ENCODE assay signal across 23 mouse cellular contexts in genomic region chr8:106007891-106008290, GRCm38 (mm10). TPM values are rescaled to one million over a fixed set of nuclear protein-coding genes. Genes with fewer than 3 reads are reported as not detected.
DNase-seq lines count a peak whose midpoint lies in the region; TF ChIP-seq lines count a peak whose summit lies in the region.
"Not testable (repeated sequence)": the region's sequence is repeated elsewhere in the genome, so short reads cannot be mapped to it uniquely, and the experiment has no call there.
"Had no signal": no experiment of that assay in that cellular context is flagged by ENCODE, and none has a peak within 500 bp of the region (broad histone marks: within the 10 kb centered on the region; RNA-seq: fewer than 3 reads in every experiment).

No protein-coding gene starts in this region.

- not testable (repeated sequence) for TF ChIP-seq EP300 in heart, adult 2 months (IDR thresholded peaks at IDR 0.05; ENCODE audit: insufficient read depth, low read depth, low read length)

- not testable (repeated sequence) for H3K4me3 ChIP-seq in heart, adult 2 months; kidney, adult 2 months (ENCODE audit: insufficient read depth, low read depth, low read length); left cerebral cortex, adult 2 months; macrophage (ENCODE audit: inconsistent target)

- DNase-seq in 416B (ENCODE audit: low read depth) (peak; percentile 61), ES-CJ7 (ENCODE audit: low read depth, low spot score) (peak; percentile 35), R1 (ENCODE audit: low read depth, low spot score) (peak; percentile 42)
- not testable (repeated sequence) for DNase-seq in heart, adult 2 months; left cerebral cortex, adult 2 months (ENCODE audit: extremely low spot score in 1 of 2, low spot score in 2 of 2)
- peak; percentile 15 for DNase-seq in kidney, adult 2 months

- H3K79me2 ChIP-seq in heart, adult 2 months (replicated peaks; ENCODE audit: control insufficient read depth, insufficient read depth, low read length) = not testable (repeated sequence)
- peaks cover 42% of the 10 kb centered on the region for H3K79me2 ChIP-seq in macrophage (ENCODE audit: inconsistent target)

- H3K27ac ChIP-seq in heart, adult 2 months; kidney, adult 2 months (ENCODE audit: insufficient read depth, low read depth, low read length); left cerebral cortex, adult 2 months: not testable (repeated sequence)
- H3K27ac ChIP-seq in macrophage = peak overlapping the region; percentile 93

- WGBS in heart, adult 2 months = 61% methylated on average over 3 of the region's 3 CpGs
- 45% methylated on average over 3 of the region's 3 CpGs for WGBS in kidney, adult 2 months
- 69% methylated on average over 3 of the region's 3 CpGs for WGBS in macrophage (ENCODE audit: missing documents)

- TF ChIP-seq CTCF in heart, adult 2 months (IDR thresholded peaks at IDR 0.05) = peak; percentile 39
- TF ChIP-seq CTCF in kidney, adult 2 months (conservative IDR thresholded peaks at IDR 0.05; ENCODE audit: insufficient read depth, insufficient read length, low read depth, low read length) = not testable (repeated sequence)
- peak; percentile 33 for TF ChIP-seq CTCF in left cerebral cortex, adult 2 months (IDR thresholded peaks at IDR 0.05)

- H3K36me3 ChIP-seq in heart, adult 2 months (ENCODE audit: control insufficient read depth, insufficient read depth, low read length); kidney, adult 2 months (ENCODE audit: control insufficient read depth, insufficient read depth, low read length); macrophage (ENCODE audit: inconsistent target): not testable (repeated sequence)

- not testable (repeated sequence) for H3K9ac ChIP-seq in heart, adult 2 months (ENCODE audit: low read depth, low read length)

- intact Hi-C loops in heart, adult 2 months (cut with DNase I); left cerebral cortex, adult 2 months (cut with DNase I): not testable (repeated sequence)

- H3K4me1 ChIP-seq in heart, adult 2 months (ENCODE audit: control insufficient read depth, insufficient read depth, low read length); kidney, adult 2 months (ENCODE audit: control insufficient read depth, insufficient read depth, low read length): not testable (repeated sequence)

- H3K27me3 ChIP-seq in heart, adult 2 months (ENCODE audit: control insufficient read depth, insufficient read depth, low read length); kidney, adult 2 months (replicated peaks; ENCODE audit: control insufficient read depth, insufficient read depth, low read length): not testable (repeated sequence)

- TF ChIP-seq POLR2A in heart, adult 2 months (IDR thresholded peaks at IDR 0.05; ENCODE audit: insufficient read depth, low read depth, low read length); kidney, adult 2 months (IDR thresholded peaks at IDR 0.05; ENCODE audit: low read depth, low read length): not testable (repeated sequence)

RNA-seq across cellular contexts. Expression of gene Dpep2nb, which starts 2.1 kb away (rescaled TPM):
- not detected for total RNA-seq in heart, adult 2 months (2021)
- polyA plus RNA-seq in heart, adult 2 months (2012; rRNA removed) = not detected in 2 replicates
- 0.06 TPM in 1 of 2 replicates, not detected in the other for polyA plus RNA-seq in kidney, adult 2 months (2012; rRNA removed)
- total RNA-seq in left cerebral cortex, adult 2 months (2021) = not detected
- 1 to 10 TPM in 7 of 26 experiments, under 1 TPM in 4, not detected in 15; 0.80 to 2.4 (median 1.1) TPM for total RNA-seq in macrophage (2018; cell fraction: chromatin; rRNA removed)
- under 1 TPM in 13 of 26 experiments, not detected in 13; 0.10 to 0.61 (median 0.18) TPM for total RNA-seq in macrophage (2018; cell fraction: cytosol; rRNA removed)
- 10 to 100 TPM in 1 of 26 experiments, 1 to 10 TPM in 13, under 1 TPM in 5, not detected in 7; 0.46 to 11.4 (median 2.8) TPM for total RNA-seq in macrophage (2018; cell fraction: nucleus; rRNA removed)
- polyA plus RNA-seq in macrophage (2018) = not detected in 3 replicates
- total RNA-seq: adrenal gland, adult 18-20 months; adrenal gland, postnatal 14 days; gastrocnemius, postnatal 14 days; heart, adult 8-10 months; heart, postnatal 36 days had no signal
- polyA plus RNA-seq: activated CD4-positive, CD25-positive, alpha-beta regulatory T cell, adult 4 months; embryonic facial prominence, embryonic 13.5 days; forebrain, embryonic 12.5 days; forebrain, embryonic 16.5 days; frontal cortex, adult 2 months; gonadal fat pad, adult 2 months; heart, embryonic 12.5 days; hindbrain, embryonic 15.5 days; inflammation-experienced regulatory T-cells, adult 6 months had no signal

RNA-seq across cellular contexts. Expression of gene Ddx28, which starts 3.8 kb away (rescaled TPM):
- 10 to 100 TPM in 1 of 2 experiments, 1 to 10 TPM in 1; 9.2 to 10.0 TPM for total RNA-seq in heart, adult 2 months (2021)
- polyA plus RNA-seq in heart, adult 2 months (2012; rRNA removed) = 5.7 and 6.3 TPM in 2 replicates
- 8.0 and 8.4 TPM in 2 replicates for polyA plus RNA-seq in kidney, adult 2 months (2012; rRNA removed)
- total RNA-seq in left cerebral cortex, adult 2 months (2021) = 10 to 100 TPM; 14.1 to 14.9 TPM
- total RNA-seq in macrophage (2018; cell fraction: chromatin; rRNA removed) = 10 to 100 TPM in 2 of 26 experiments, 1 to 10 TPM in 24; 3.6 to 10.7 (median 6.9) TPM
- 10 to 100 TPM; 14.7 to 22.6 (median 19.5) TPM for total RNA-seq in macrophage (2018; cell fraction: cytosol; rRNA removed)
- total RNA-seq in macrophage (2018; cell fraction: nucleus; rRNA removed) = 10 to 100 TPM in 24 of 26 experiments, 1 to 10 TPM in 2; 8.5 to 24.3 (median 16.6) TPM
- polyA plus RNA-seq in macrophage (2018) = 10.2 to 19.4 TPM (median 15.9 TPM) in 3 replicates

RNA-seq across cellular contexts. Expression of gene Dus2, which starts 16.8 kb away (rescaled TPM):
- 1 to 10 TPM; 9.1 to 9.4 TPM for total RNA-seq in heart, adult 2 months (2021)
- 7.8 and 11.9 TPM in 2 replicates for polyA plus RNA-seq in heart, adult 2 months (2012; rRNA removed)
- polyA plus RNA-seq in kidney, adult 2 months (2012; rRNA removed) = 10.2 and 11.6 TPM in 2 replicates
- total RNA-seq in left cerebral cortex, adult 2 months (2021) = 10 to 100 TPM; 19.7 to 21.9 TPM
- total RNA-seq in macrophage (2018; cell fraction: chromatin; rRNA removed) = 10 to 100 TPM; 35.4 to 88.9 (median 46.9) TPM
- 10 to 100 TPM in 11 of 26 experiments, 1 to 10 TPM in 15; 6.7 to 12.7 (median 9.4) TPM for total RNA-seq in macrophage (2018; cell fraction: cytosol; rRNA removed)
- total RNA-seq in macrophage (2018; cell fraction: nucleus; rRNA removed) = 10 to 100 TPM; 21.8 to 40.3 (median 25.2) TPM
- polyA plus RNA-seq in macrophage (2018) = 7.6 to 13.0 TPM (median 7.7 TPM) in 3 replicates

RNA-seq across cellular contexts. Expression of gene Dpep3, which starts 28.7 kb away (rescaled TPM):
- total RNA-seq in heart, adult 2 months (2021) = not detected
- 0.23 and 0.26 TPM in 2 replicates for polyA plus RNA-seq in heart, adult 2 months (2012; rRNA removed)
- polyA plus RNA-seq in kidney, adult 2 months (2012; rRNA removed) = 0.05 and 0.10 TPM in 2 replicates
- not detected for total RNA-seq in left cerebral cortex, adult 2 months (2021)
- total RNA-seq in macrophage (2018; cell fraction: chromatin; rRNA removed) = 10 to 100 TPM in 8 of 26 experiments, 1 to 10 TPM in 17, under 1 TPM in 1; 0.77 to 39.0 (median 4.7) TPM
- under 1 TPM in 24 of 26 experiments, not detected in 2; 0.08 to 0.86 (median 0.19) TPM for total RNA-seq in macrophage (2018; cell fraction: cytosol; rRNA removed)
- total RNA-seq in macrophage (2018; cell fraction: nucleus; rRNA removed) = 10 to 100 TPM in 10 of 26 experiments, 1 to 10 TPM in 16; 1.2 to 37.0 (median 6.7) TPM
- 0.10 to 0.34 TPM in 2 of 3 replicates, not detected in the other for polyA plus RNA-seq in macrophage (2018)
- total RNA-seq: adrenal gland, adult 18-20 months; adrenal gland, postnatal 14 days; gastrocnemius, postnatal 14 days; heart, adult 8-10 months; heart, postnatal 36 days had no signal
- polyA plus RNA-seq: activated CD4-positive, CD25-positive, alpha-beta regulatory T cell, adult 4 months; embryonic facial prominence, embryonic 13.5 days; forebrain, embryonic 12.5 days; forebrain, embryonic 16.5 days; frontal cortex, adult 2 months; heart, embryonic 12.5 days; heart, embryonic 16.5 days; hindbrain, embryonic 11.5 days; hindbrain, embryonic 15.5 days; inflammation-experienced regulatory T-cells, adult 6 months had no signal

RNA-seq across cellular contexts. Expression of gene Slc12a4, which starts 42.0 kb away (rescaled TPM):
- 10 to 100 TPM; 35.0 to 38.1 TPM for total RNA-seq in heart, adult 2 months (2021)
- 54.6 and 73.4 TPM in 2 replicates for polyA plus RNA-seq in heart, adult 2 months (2012; rRNA removed)
- polyA plus RNA-seq in kidney, adult 2 months (2012; rRNA removed) = 30.9 and 33.5 TPM in 2 replicates
- total RNA-seq in left cerebral cortex, adult 2 months (2021) = 10 to 100 TPM; 18.2 to 19.8 TPM
- total RNA-seq in macrophage (2018; cell fraction: chromatin; rRNA removed) = 100 to 1,000 TPM in 7 of 26 experiments, 10 to 100 TPM in 19; 36.5 to 518 (median 63.6) TPM
- total RNA-seq in macrophage (2018; cell fraction: cytosol; rRNA removed) = 10 to 100 TPM; 12.3 to 47.4 (median 24.5) TPM
- total RNA-seq in macrophage (2018; cell fraction: nucleus; rRNA removed) = 100 to 1,000 TPM in 5 of 26 experiments, 10 to 100 TPM in 21; 34.2 to 296 (median 56.7) TPM
- 16.1 to 37.5 TPM (median 23.1 TPM) in 3 replicates for polyA plus RNA-seq in macrophage (2018)
